Mouse (Mus musculus) left cerebral cortex, adult 2 months (tissue): ENCODE measurements around the gene Sh3pxd2b. TPM values are rescaled to one million over a fixed set of nuclear protein-coding genes. Genes with fewer than 3 reads are reported as not detected.
A peak's percentile ranks its signal among the peaks of the same experiment; 100 is the strongest.

Experiments
- DNase-seq, 2 experiments: peaks; one replicate each; pipeline ENCODE4 v3.0.0; 2021 to 2022; ENCODE audit warnings: low spot score in 2 of 2, mixed read lengths in 1 of 2; ENCODE audit errors: extremely low spot score in 1 of 2
- H3K27ac ChIP-seq: fragments of 200-600 bp; 2 replicates; pipeline ENCODE4 v1.8.1; 2022
- H3K4me3 ChIP-seq: fragments of 200-600 bp; 2 replicates; pipeline ENCODE4 v1.8.1; 2022
- CTCF ChIP-seq: fragments of 200-600 bp; IDR thresholded peaks from 2 replicates; pipeline ENCODE4 v1.8.1; 2022; ENCODE audit warnings: antibody characterized with exemption, mild to moderate bottlenecking, moderate library complexity
- intact Hi-C: fragments of 180-260 bp; cut with DNase I; formaldehyde crosslinking; loops from one replicate; pipeline ENCODE4 v1.15.1; 2025
- total RNA-seq, 2 experiments: library from RNA; stranded (reverse); gene quantifications; 2 replicates each; pipeline ENCODE4 v1.2.3; 2021

Gene Sh3pxd2b
- total RNA-seq, 2 experiments from 2014 or later: 11.4 to 16.4 TPM

DNA sequence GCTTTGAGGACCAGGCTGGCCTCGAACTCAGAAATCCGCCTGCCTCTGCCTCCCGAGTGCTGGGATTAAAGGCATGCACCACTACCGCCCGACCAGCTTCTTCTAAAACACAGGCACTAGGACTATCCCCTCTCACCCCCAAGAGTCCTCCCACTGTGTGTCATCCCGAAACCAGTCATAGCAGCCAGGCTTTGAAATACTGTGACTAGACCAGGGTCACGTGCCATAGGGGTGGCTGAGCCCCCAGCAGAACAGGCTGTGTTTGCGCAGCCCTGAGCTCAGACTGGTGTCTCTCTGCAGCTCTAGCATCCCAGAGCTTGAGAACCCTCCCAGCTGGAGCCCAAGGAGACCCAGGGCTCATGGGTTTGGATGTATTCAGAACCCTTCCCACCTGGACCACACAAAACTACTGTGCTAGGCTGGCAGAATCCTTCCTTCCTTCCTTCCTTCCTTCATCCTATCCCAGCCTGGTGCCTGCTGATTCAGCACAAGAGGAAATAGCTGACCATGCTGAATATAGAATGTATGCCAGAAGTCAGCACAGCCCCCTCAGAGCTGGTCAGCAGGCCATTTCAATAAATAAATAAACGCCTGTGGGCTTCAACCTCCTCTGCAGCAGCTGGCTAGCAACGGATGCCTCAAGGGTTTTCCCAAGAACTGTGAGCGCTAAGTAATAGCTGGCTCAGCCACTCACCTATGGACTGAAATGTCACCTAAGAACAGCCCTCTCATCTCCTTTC is 62.4 kb downstream of the Sh3pxd2b start:
- no peak for TF ChIP-seq CTCF
- Histone ChIP-seq H3K27ac (no peak overlapping the region), H3K4me3 (no peak overlapping the region)
- intact Hi-C loops: no loop called here
- DNase-seq: no peak

GRCm38 (mm10) chr11:32420001-32420400 is 72.4 kb downstream of the Sh3pxd2b start:
- no peak for DNase-seq
- no peak for TF ChIP-seq CTCF
- intact Hi-C loops: no loop called here
- Histone ChIP-seq H3K27ac (no peak overlapping the region), H3K4me3 (no peak overlapping the region)

DNA sequence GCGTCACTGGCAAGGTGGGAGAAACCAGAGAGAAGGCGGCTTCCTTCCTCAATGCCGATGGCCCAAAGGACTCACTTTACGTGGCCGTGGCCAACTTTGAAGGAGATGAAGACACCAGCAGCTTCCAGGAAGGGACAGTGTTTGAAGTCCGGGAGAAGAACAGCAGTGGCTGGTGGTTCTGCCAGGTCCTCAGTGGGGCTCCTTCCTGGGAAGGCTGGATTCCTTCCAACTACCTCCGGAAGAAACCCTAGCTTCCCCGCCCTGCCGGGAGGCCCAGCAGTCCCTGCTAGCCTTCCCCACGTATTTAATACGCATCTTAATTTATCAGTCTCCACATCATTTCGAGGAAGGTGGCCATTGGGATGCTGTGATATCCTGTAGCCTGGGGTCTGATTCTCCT is 75.7 kb downstream of the Sh3pxd2b start:
- DNase-seq: no peak
- no peak overlapping the region for H3K27ac ChIP-seq

GRCm38 (mm10) chr11:32424600-32424999 is 77.0 kb downstream of the Sh3pxd2b start:
- intact Hi-C loops: no loop called here
- TF ChIP-seq CTCF: no peak
- no peak overlapping the region for H3K4me3 ChIP-seq
- H3K27ac ChIP-seq: no peak overlapping the region
- no peak for DNase-seq

More for the DNA sequence above, 75.7 kb downstream of the Sh3pxd2b start:
- H3K4me3 ChIP-seq: no peak overlapping the region
- intact Hi-C loops: no loop called here
- TF ChIP-seq CTCF: no peak

DNA sequence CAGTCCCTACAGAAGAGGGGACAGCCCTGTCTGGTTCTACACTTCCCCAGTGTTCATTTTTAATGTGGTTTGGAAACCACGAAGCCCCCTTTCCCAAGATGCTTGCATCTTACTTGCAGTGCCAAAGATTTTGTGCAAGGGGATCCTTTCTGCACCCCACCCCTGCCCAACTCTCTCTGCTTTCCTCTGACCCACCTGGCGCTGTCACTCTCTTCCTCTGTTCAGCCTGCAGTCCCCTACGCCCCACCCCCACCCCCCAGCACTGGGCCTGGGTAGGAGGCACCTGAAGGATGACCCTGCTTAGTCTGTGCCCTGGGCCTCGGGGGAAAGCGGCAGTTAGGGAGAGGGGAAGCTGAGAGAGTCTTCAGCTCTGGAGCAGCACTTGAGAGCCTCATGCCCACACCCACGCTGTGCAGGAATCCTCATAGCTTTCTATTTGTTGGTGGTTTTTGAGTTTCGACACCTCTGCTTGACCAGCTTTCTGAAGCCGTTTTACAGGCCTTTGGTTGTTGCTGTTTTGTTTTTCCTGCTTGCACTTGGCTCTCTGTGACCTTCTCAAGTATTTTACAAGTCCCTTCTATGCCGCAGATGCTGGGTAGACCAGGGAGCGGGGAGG is 77.5 kb downstream of the Sh3pxd2b start:
- intact Hi-C loops: loop anchor here (5.0 kb wide), 1 partner anchor 427 kb away; no protein-coding TSS in a partner anchor
- H3K4me3 ChIP-seq: no peak overlapping the region
- no peak for DNase-seq
- H3K27ac ChIP-seq: no peak overlapping the region
- TF ChIP-seq CTCF: no peak

DNA sequence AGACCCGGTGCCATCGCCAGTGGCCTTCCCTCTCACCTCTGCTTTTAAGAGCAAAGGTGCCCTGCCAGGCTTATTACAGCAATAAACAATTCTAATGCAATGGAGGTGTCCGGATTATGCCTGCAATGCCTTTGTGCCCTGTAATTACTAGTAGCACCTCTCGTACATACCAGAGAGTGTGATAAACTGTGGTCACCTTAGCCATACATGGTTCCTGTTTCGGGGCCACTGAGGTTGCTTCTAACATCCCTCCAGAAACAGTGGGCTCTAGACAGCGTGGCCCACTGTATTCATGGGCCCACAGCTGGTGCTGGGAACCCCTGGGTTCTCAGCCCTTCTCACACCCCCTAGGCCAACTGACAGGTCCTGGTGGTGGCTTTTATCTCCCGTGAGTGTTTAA is 79.9 kb downstream of the Sh3pxd2b start:
- DNase-seq: no peak
- intact Hi-C loops: loop anchor here (5.0 kb wide), 1 partner anchor 425 kb away; no protein-coding TSS in a partner anchor

GRCm38 (mm10) chr11:32435410-32436060 is 87.9 kb downstream of the Sh3pxd2b start:
- no peak for DNase-seq
- TF ChIP-seq CTCF: no peak
- Histone ChIP-seq H3K27ac (no peak overlapping the region), H3K4me3 (no peak overlapping the region)
- intact Hi-C loops: no loop called here

More for the DNA sequence above, 79.9 kb downstream of the Sh3pxd2b start:
- Histone ChIP-seq H3K27ac (no peak overlapping the region), H3K4me3 (no peak overlapping the region)
- no peak for TF ChIP-seq CTCF

DNA sequence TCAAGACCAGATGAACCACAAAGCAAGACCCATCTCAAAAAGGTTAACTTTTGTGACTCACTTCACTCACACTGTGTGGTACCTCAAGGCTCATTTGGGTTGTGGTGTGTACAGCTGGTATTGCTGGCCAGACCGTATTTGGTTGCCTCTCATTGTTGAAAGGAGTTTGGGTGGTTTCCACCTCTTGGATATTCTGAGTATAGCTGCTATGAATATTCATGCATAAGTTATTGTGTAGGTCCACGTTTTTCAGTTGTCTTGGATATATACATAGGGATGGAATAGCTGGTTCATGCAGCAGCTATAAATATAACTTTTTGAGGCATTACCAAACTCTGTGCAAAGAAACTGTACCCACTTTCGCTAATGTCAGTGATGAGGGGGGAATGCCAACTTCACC is 95.0 kb downstream of the Sh3pxd2b start:
- H3K27ac ChIP-seq: no peak overlapping the region
- DNase-seq: no peak
- H3K4me3 ChIP-seq: no peak overlapping the region
- intact Hi-C loops: no loop called here
- TF ChIP-seq CTCF: no peak

DNA sequence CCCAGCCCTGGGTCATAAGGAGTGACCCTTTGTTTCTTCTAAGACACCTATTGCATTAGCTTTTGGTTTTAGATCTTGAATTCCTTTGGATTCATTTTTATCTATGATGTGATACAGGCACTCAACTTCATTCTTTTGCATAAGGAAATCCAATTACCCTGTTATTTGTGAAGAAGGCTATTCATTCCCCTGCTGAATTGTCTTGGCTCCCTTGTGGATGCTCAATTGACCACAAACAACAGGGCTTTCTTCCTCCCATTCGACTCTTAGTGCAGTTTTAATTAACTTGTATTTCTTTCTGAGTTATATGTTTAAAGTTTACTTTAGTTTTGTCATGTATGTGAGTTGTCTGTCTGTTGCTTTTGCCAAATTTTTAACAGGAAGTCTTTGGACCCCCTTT is 96.6 kb downstream of the Sh3pxd2b start:
- intact Hi-C loops: no loop called here
- Histone ChIP-seq H3K27ac (no peak overlapping the region), H3K4me3 (no peak overlapping the region)
- no peak for DNase-seq
- TF ChIP-seq CTCF: no peak

- intact Hi-C loops: no loop called here
- no peak for TF ChIP-seq CTCF
- DNase-seq: no peak
- H3K4me3 ChIP-seq: no peak overlapping the region
- no peak overlapping the region for H3K27ac ChIP-seq
Observed at GRCm38 (mm10) chr11:32445135-32445534, 97.5 kb downstream of the Sh3pxd2b start.

- intact Hi-C loops: no loop called here
- no peak for TF ChIP-seq CTCF
- Histone ChIP-seq H3K4me3 (no peak overlapping the region), H3K27ac (no peak overlapping the region)
- DNase-seq: no peak
Observed at GRCm38 (mm10) chr11:32445637-32446226, 98.1 kb downstream of the Sh3pxd2b start.

GRCm38 (mm10) chr11:32450216-32450615 is 102.6 kb downstream of the Sh3pxd2b start:
- intact Hi-C loops: loop anchor here (5.0 kb wide), 3 partner anchors 108 to 697 kb away; partner anchors contain the start of gene Fgf18
- 0 out of 2 replicates have a peak overlapping the region, but pooled peaks have one; percentile 24 for H3K27ac ChIP-seq
- no peak overlapping the region for H3K4me3 ChIP-seq
- TF ChIP-seq CTCF: peak; percentile 95
- peak; percentile 29 for DNase-seq
